Mouse (Mus musculus) CH12.LX (cell line): Measurements from ENCODE around the gene Calcb. TPM values are rescaled to one million over a fixed set of nuclear protein-coding genes. Genes with fewer than 3 reads are reported as not detected.

Experiments
- DNase-seq: peaks from one replicate; pipeline ENCODE4 v3.0.0-alpha.2; 2013; ENCODE audit errors: extremely low read depth
- H3K27ac ChIP-seq: 2 replicates; pipeline ENCODE4 v1.5.1; 2012; ENCODE audit warnings: low read depth, mild to moderate bottlenecking, control low read depth, moderate library complexity; ENCODE audit not compliant: insufficient read depth
- H3K27me3 ChIP-seq: replicated peaks from 2 replicates; pipeline ENCODE3; 2012; ENCODE audit warnings: inconsistent platforms
- H3K36me3 ChIP-seq, 2 experiments: replicated peaks in 1 of 2; 2 replicates each; pipeline versions ENCODE3 to v1.6.1; 2012; ENCODE audit warnings: inconsistent platforms in 1 of 2, low read length in 1 of 2, mild to moderate bottlenecking in 1 of 2, mixed read lengths in 1 of 2, moderate library complexity in 1 of 2; ENCODE audit not compliant: control insufficient read depth in 1 of 2, insufficient read depth in 1 of 2
- H3K4me1 ChIP-seq, 2 experiments: 2 replicates each; pipeline ENCODE4 v1.6.1; 2012; ENCODE audit warnings: inconsistent platforms in 1 of 2, moderate library complexity in 1 of 2; ENCODE audit not compliant: insufficient read depth in 2 of 2, control insufficient read depth in 1 of 2
- H3K4me2 ChIP-seq: 2 replicates; pipeline ENCODE4 v1.6.1; 2012; ENCODE audit warnings: low read depth, mild to moderate bottlenecking, control low read depth; ENCODE audit not compliant: poor library complexity, insufficient read depth, severe bottlenecking
- H3K4me3 ChIP-seq, 3 experiments: fragments of 150-350 bp in 1 of 3; sonication (generic) in 1 of 3; replicated peaks in 1 of 3; 2 replicates each; pipeline versions ENCODE3 to v1.5.1; 2011 to 2012; ENCODE audit warnings: low read depth in 2 of 3, low read length in 2 of 3, mild to moderate bottlenecking in 2 of 3, moderate library complexity in 2 of 3, control low read depth in 1 of 3, improper control_type of control experiment in 1 of 3, inconsistent platforms in 1 of 3, mixed read lengths in 1 of 3; ENCODE audit not compliant: poor library complexity in 1 of 3
- H3K79me2 ChIP-seq: replicated peaks from 2 replicates; pipeline ENCODE4 v1.6.1; 2012; ENCODE audit warnings: mild to moderate bottlenecking, moderate library complexity; ENCODE audit not compliant: control insufficient read depth, poor library complexity, insufficient read depth, severe bottlenecking; ENCODE audit errors: extremely low read depth
- H3K9ac ChIP-seq: 2 replicates; pipeline ENCODE4 v1.6.1; 2012; ENCODE audit warnings: low read depth, mild to moderate bottlenecking, control low read depth, moderate library complexity; ENCODE audit not compliant: insufficient read depth
- H3K9me3 ChIP-seq: replicated peaks from 2 replicates; pipeline ENCODE3; 2012; ENCODE audit warnings: low read length, inconsistent platforms, mixed read lengths
- BHLHE40 ChIP-seq: IDR thresholded peaks from 2 replicates; pipeline ENCODE4 v1.6.1; 2011; ENCODE audit warnings: mild to moderate bottlenecking, low read depth, low read length, improper control_type of control experiment
- CHD2 ChIP-seq: IDR thresholded peaks from 2 replicates; pipeline ENCODE4 v1.6.1; 2011; ENCODE audit warnings: low read length, improper control_type of control experiment
- CTCF ChIP-seq, 2 experiments: IDR thresholded peaks in 1 of 2; conservative IDR thresholded peaks in 1 of 2; 2 replicates each; pipeline ENCODE4 v1.5.1; 2011 to 2012; ENCODE audit warnings: low read depth in 2 of 2, low read length in 2 of 2, improper control_type of control experiment in 1 of 2, inconsistent platforms in 1 of 2, mild to moderate bottlenecking in 1 of 2, moderate library complexity in 1 of 2
- ELF1 ChIP-seq: IDR thresholded peaks from 2 replicates; pipeline ENCODE4 v1.6.1; 2014; ENCODE audit warnings: low read depth, mild to moderate bottlenecking, inconsistent platforms, low read length, improper control_type of control experiment
- EP300 ChIP-seq: IDR thresholded peaks from 2 replicates; pipeline ENCODE4 v1.6.1; 2011; ENCODE audit warnings: low read length, improper control_type of control experiment
- IRF4 ChIP-seq: IDR thresholded peaks from 2 replicates; pipeline ENCODE4 v1.6.1; 2014; ENCODE audit warnings: low read depth, mild to moderate bottlenecking, inconsistent platforms, low read length, improper control_type of control experiment
- JUN ChIP-seq: IDR thresholded peaks from 2 replicates; pipeline ENCODE4 v1.6.1; 2011; ENCODE audit warnings: low read depth, mild to moderate bottlenecking, low read length, improper control_type of control experiment, moderate library complexity; ENCODE audit not compliant: insufficient read depth
- MAFK ChIP-seq: IDR thresholded peaks from 2 replicates; pipeline ENCODE4 v1.6.1; 2011; ENCODE audit warnings: low read length, improper control_type of control experiment; ENCODE audit not compliant: insufficient replicate concordance
- MAX ChIP-seq: IDR thresholded peaks from 2 replicates; pipeline ENCODE4 v1.6.1; 2011; ENCODE audit warnings: low read length, improper control_type of control experiment
- MAZ ChIP-seq: IDR thresholded peaks from 2 replicates; pipeline ENCODE4 v1.6.1; 2012; ENCODE audit warnings: low read depth, mild to moderate bottlenecking, inconsistent platforms, low read length, improper control_type of control experiment, moderate library complexity
- MEF2A ChIP-seq: IDR thresholded peaks from 2 replicates; pipeline ENCODE4 v1.6.1; 2014; ENCODE audit warnings: low read depth, mild to moderate bottlenecking, inconsistent platforms, low read length, improper control_type of control experiment, borderline replicate concordance
- MYC ChIP-seq: IDR thresholded peaks from 2 replicates; pipeline ENCODE4 v1.6.1; 2011; ENCODE audit warnings: low read depth, mild to moderate bottlenecking, improper control_type of control experiment, low read length
- NRF1 ChIP-seq: IDR thresholded peaks from 2 replicates; pipeline ENCODE4 v1.6.1; 2014; ENCODE audit warnings: low read depth, mild to moderate bottlenecking, inconsistent platforms, low read length, improper control_type of control experiment, moderate library complexity
- POLR2A ChIP-seq: IDR thresholded peaks from 2 replicates; pipeline ENCODE4 v1.6.1; 2011; ENCODE audit warnings: low read depth, mild to moderate bottlenecking, improper control_type of control experiment, low read length
- POLR2AphosphoS2 ChIP-seq: IDR thresholded peaks from 2 replicates; pipeline ENCODE4 v1.6.1; 2011; ENCODE audit warnings: low read depth, low read length, improper control_type of control experiment
- RAD21 ChIP-seq: IDR thresholded peaks from 2 replicates; pipeline ENCODE4 v1.6.1; 2011; ENCODE audit warnings: low read depth, mild to moderate bottlenecking, low read length, improper control_type of control experiment, moderate library complexity
- SIN3A ChIP-seq: IDR thresholded peaks from 2 replicates; pipeline ENCODE4 v1.6.1; 2012; ENCODE audit warnings: low read length, improper control_type of control experiment, inconsistent platforms
- SMC3 ChIP-seq: IDR thresholded peaks from 2 replicates; pipeline ENCODE4 v1.6.1; 2011; ENCODE audit warnings: low read depth, low read length, improper control_type of control experiment
- ZC3H11A ChIP-seq: IDR thresholded peaks from 2 replicates; pipeline ENCODE4 v1.6.1; 2012; ENCODE audit warnings: low read depth, mild to moderate bottlenecking, inconsistent platforms, low read length, improper control_type of control experiment
- ZKSCAN1 ChIP-seq: IDR thresholded peaks from 2 replicates; pipeline ENCODE4 v1.6.1; 2012; ENCODE audit warnings: low read depth, inconsistent platforms, low read length, improper control_type of control experiment, borderline replicate concordance
- ZMIZ1 ChIP-seq: IDR thresholded peaks from 2 replicates; pipeline ENCODE4 v1.6.1; 2012; ENCODE audit warnings: low read depth, mild to moderate bottlenecking, inconsistent platforms, low read length, improper control_type of control experiment
- dilution Hi-C: fragments of 300-500 bp; cut with MboI; formaldehyde crosslinking; loops from 2 replicates; pipeline ENCODE4 v1.14.3; 2020; ENCODE audit warnings: low sequenced_read_pairs; ENCODE audit not compliant: extremely low pct_unique_long_range_greater_than_20kb, extremely low pct_ligation_motif_present
- in situ Hi-C: fragments of 300-500 bp; cut with MboI; formaldehyde crosslinking; loops from 3 replicates; pipeline ENCODE4 v1.14.3; 2019; ENCODE audit warnings: low sequenced_read_pairs, low pct_ligation_motif_present, low pct_unique_long_range_greater_than_20kb, mixed read lengths
- polyA plus RNA-seq: library from polyadenylated mRNA; unstranded; fragments of >175 nt; gene quantifications from 2 replicates; pipeline ENCODE4 v1.2.1, GENCODE M21; 2012; ENCODE audit warnings: low read depth; ENCODE audit not compliant: insufficient read length
- total RNA-seq, 2 experiments: library from RNA; depleted of rRNA; stranded (reverse); fragments of 300-350 nt in 1 of 2; fragments of >200 nt in 1 of 2; gene quantifications; 2 replicates each; pipeline ENCODE4 v1.2.3; 2012 to 2014

Gene Calcb
- total and polyA plus RNA-seq, 3 experiments = not detected

GRCm38 (mm10) chr7:114762660-114763059, 44.2 kb downstream of the Calcb start:
- Histone ChIP-seq H3K9ac (no peak overlapping the region), H3K4me2 (no peak overlapping the region), H3K27ac (no peak overlapping the region), H3K9me3 (no peaks in the 10 kb centered on the region), H3K27me3 (no peaks in the 10 kb centered on the region), H3K4me3 (no peak overlapping the region), H3K4me1 (peaks cover 0 to 12% of the 10 kb centered on the region in 2 experiments; a peak in 2 of 4 replicates), H3K36me3 (no peaks in the 10 kb centered on the region), H3K79me2 (no peaks in the 10 kb centered on the region)
- no peak for DNase-seq
- in situ Hi-C loops = no loop called here
- TF ChIP-seq SIN3A (no peak), ELF1 (no peak), NRF1 (no peak), ZKSCAN1 (no peak), POLR2AphosphoS2 (no peak), POLR2A (no peak), MEF2A (no peak), IRF4 (no peak), ZC3H11A (no peak)
- dilution Hi-C loops = no loop called here

- DNase-seq = no peak
- H3K4me1 ChIP-seq = peaks cover 0 to 12% of the 10 kb centered on the region in 2 experiments; a peak in 2 of 4 replicates
- TF ChIP-seq RAD21 (no peak), MAFK (no peak), ZKSCAN1 (no peak), EP300 (no peak), MYC (no peak), SMC3 (no peak), MEF2A (no peak), CTCF (conservative IDR thresholded peaks at IDR 0.05 in 1 of 2, IDR thresholded peaks at IDR 0.05 in 1 of 2; ENCODE audit: low read depth in 2 of 2, low read length in 2 of 2) (no peak), CHD2 (no peak), POLR2A (no peak), IRF4 (no peak), JUN (no peak), MAX (no peak), ZMIZ1 (no peak), BHLHE40 (no peak), MAZ (no peak)
- TF ChIP-seq, all 38 proteins: peak for 0
- no peak overlapping the region for H3K9ac ChIP-seq
- H3K79me2 ChIP-seq = no peaks in the 10 kb centered on the region
- H3K9me3 ChIP-seq = no peaks in the 10 kb centered on the region
- H3K36me3 ChIP-seq = no peaks in the 10 kb centered on the region
- H3K4me2 ChIP-seq = no peak overlapping the region
- H3K27me3 ChIP-seq = no peaks in the 10 kb centered on the region
- H3K4me3 ChIP-seq = no peak overlapping the region
- in situ Hi-C loops (no loop called here), dilution Hi-C loops (no loop called here)
- H3K27ac ChIP-seq = no peak overlapping the region
Observed at GRCm38 (mm10) chr7:114765273-114765672, 46.8 kb downstream of the Calcb start.
